Comparison of ENCODE assay signal across 9 mouse cellular contexts in the genomic region with DNA sequence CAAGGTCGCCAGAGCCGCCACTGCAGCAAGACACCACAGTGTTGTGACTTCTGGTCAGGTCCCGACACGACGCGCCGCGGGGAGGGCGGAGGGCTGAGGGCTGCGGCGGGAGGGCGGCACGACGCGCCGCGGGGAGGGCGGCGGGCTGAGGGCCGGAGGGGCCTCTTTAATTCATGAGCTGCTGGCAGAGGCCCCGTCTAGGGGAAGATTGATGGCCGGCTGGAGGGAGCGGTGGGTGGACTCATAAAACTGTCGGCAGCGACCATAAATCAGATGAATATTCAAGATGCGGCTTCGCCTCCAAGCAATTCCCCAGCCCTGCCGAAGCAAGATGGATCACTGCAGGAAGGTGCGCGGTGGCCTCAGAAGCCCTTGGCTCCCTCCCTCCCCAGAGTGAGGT. TPM values are rescaled to one million over a fixed set of nuclear protein-coding genes. Genes with fewer than 3 reads are reported as not detected.
DNase-seq lines count a peak whose midpoint lies in the region; ATAC-seq lines count a peak whose summit lies in the region.
"Had no signal": no experiment of that assay in that cellular context is flagged by ENCODE, and none has a peak within 500 bp of the region (broad histone marks: within the 10 kb centered on the region; RNA-seq: fewer than 3 reads in every experiment).

No protein-coding gene starts in this region.

- peaks cover 38% of the 10 kb centered on the region for H3K4me1 ChIP-seq in intestine, embryonic 16.5 days (ENCODE audit: control insufficient read depth, insufficient read depth, low read length)
- peaks cover 31% of the 10 kb centered on the region for H3K4me1 ChIP-seq in liver, embryonic 12.5 days

- H3K4me3 ChIP-seq in intestine, embryonic 16.5 days (ENCODE audit: low read length), result peak overlapping the region; percentile 30
- H3K4me3 ChIP-seq in liver, embryonic 12.5 days, result peak overlapping the region; percentile 20; the same call in 1 of the 2 replicates
- H3K4me3 ChIP-seq: myocyte had no signal

- ATAC-seq in cerebellum, adult (ENCODE audit: insufficient number of reproducible peaks, low FRiP score, low TSS enrichment), result no peak
- peak; percentile 80 for ATAC-seq in intestine, embryonic 16.5 days
- ATAC-seq in liver, embryonic 12.5 days, result no peak

- H3K9me3 ChIP-seq in intestine, embryonic 16.5 days (ENCODE audit: control insufficient read depth, low read length), result peaks cover 5% of the 10 kb centered on the region; the same call in 1 of the 2 replicates
- H3K9me3 ChIP-seq in liver, embryonic 12.5 days (replicated peaks), result peaks cover 6% of the 10 kb centered on the region; the same call in 1 of the 2 replicates

- H3K9ac ChIP-seq in intestine, embryonic 16.5 days (ENCODE audit: low read depth, low read length), result peak overlapping the region; percentile 56
- no peak overlapping the region for H3K9ac ChIP-seq in liver, embryonic 12.5 days

- no peaks in the 10 kb centered on the region for H3K27me3 ChIP-seq in intestine, embryonic 16.5 days (replicated peaks; ENCODE audit: control insufficient read depth, insufficient read depth, low read length)
- H3K27me3 ChIP-seq in liver, embryonic 12.5 days (replicated peaks), result peaks cover 53% of the 10 kb centered on the region

- H3K36me3 ChIP-seq in intestine, embryonic 16.5 days (ENCODE audit: control insufficient read depth, insufficient read depth, low read length), result no peaks in the 10 kb centered on the region
- H3K36me3 ChIP-seq in liver, embryonic 12.5 days, result no peaks in the 10 kb centered on the region

- peak; percentile 10 to 13 for DNase-seq in cerebellum, adult 18-20 months
- peak; percentile 84 for DNase-seq in adrenal gland, postnatal 14 days
- DNase-seq in frontal cortex, postnatal 14 days (ENCODE audit: low spot score in 2 of 2), result peak; percentile 34 to 49
- peak; percentile 58 for DNase-seq in retina, postnatal 1 day
- DNase-seq in MN1 (ENCODE audit: low spot score), result no peak

- H3K27ac ChIP-seq in intestine, embryonic 16.5 days (ENCODE audit: low read length), result peak overlapping the region; percentile 3
- H3K27ac ChIP-seq in liver, embryonic 12.5 days, result no peak overlapping the region

- WGBS in intestine, embryonic 16.5 days, result under 1% methylated on average over 30 of the region's 30 CpGs
- 6% methylated on average over 30 of the region's 30 CpGs for WGBS in liver, embryonic 12.5 days (ENCODE audit: insufficient replicate concordance)

- peak overlapping the region; percentile 50 for H3K4me2 ChIP-seq in intestine, embryonic 16.5 days (ENCODE audit: low read depth, low read length)
- H3K4me2 ChIP-seq in liver, embryonic 12.5 days, result peak overlapping the region; percentile 41

RNA-seq across cellular contexts. Expression of a gene that starts 18.6 kb away (rescaled TPM):
- total RNA-seq in adrenal gland, postnatal 14 days (2021), result 1,355 and 1,486 TPM in 2 replicates
- polyA plus RNA-seq in intestine, embryonic 16.5 days (2015; fragmentation: Nextera tagmentation; extraction: Ambion mirVana), result 14.0 and 19.7 TPM in 2 replicates
- polyA plus RNA-seq in liver, embryonic 12.5 days (2016; fragmentation: Nextera tagmentation; extraction: Ambion mirVana), result 0.07 and 0.20 TPM in 2 replicates
- polyA plus RNA-seq: myocyte had no signal

RNA-seq across cellular contexts. Expression of a gene that starts 47.3 kb away (rescaled TPM):
- total RNA-seq in adrenal gland, postnatal 14 days (2021), result 2.6 and 4.3 TPM in 2 replicates
- polyA plus RNA-seq in intestine, embryonic 16.5 days (2015; fragmentation: Nextera tagmentation; extraction: Ambion mirVana), result 0.65 and 1.9 TPM in 2 replicates
- 0.21 and 0.36 TPM in 2 replicates for polyA plus RNA-seq in liver, embryonic 12.5 days (2016; fragmentation: Nextera tagmentation; extraction: Ambion mirVana)

RNA-seq across cellular contexts. Expression of a gene that starts 52.1 kb away (rescaled TPM):
- 0.15 TPM in 2 replicates for total RNA-seq in adrenal gland, postnatal 14 days (2021)
- polyA plus RNA-seq in intestine, embryonic 16.5 days (2015; fragmentation: Nextera tagmentation; extraction: Ambion mirVana), result 0.22 and 0.23 TPM in 2 replicates
- 0.04 and 0.06 TPM in 2 replicates for polyA plus RNA-seq in liver, embryonic 12.5 days (2016; fragmentation: Nextera tagmentation; extraction: Ambion mirVana)
- polyA plus RNA-seq: myocyte had no signal

Comparison
In these comparisons a context has a peak if more than half of its experiments do, and no peak if none do; other contexts are left out.
1. RNA of a gene that starts 18.6 kb away (polyA plus RNA-seq): 14.0 to 19.7 TPM in intestine, embryonic 16.5 days; 0.07 to 0.20 TPM in liver, embryonic 12.5 days; every median in the first group is over 10 times any median in the second.